Mouse (Mus musculus) thymus, postnatal 0 days (tissue): ENCODE measurements around the gene Paqr7. TPM values are rescaled to one million over a fixed set of nuclear protein-coding genes. Genes with fewer than 3 reads are reported as not detected.
"Not testable (repeated sequence)": the region's sequence is repeated elsewhere in the genome, so short reads cannot be mapped to it uniquely, and the experiment has no call there.

Experiments
- DNase-seq: peaks from one replicate; pipeline ENCODE4 v3.0.0-alpha.2; 2015; ENCODE audit warnings: low spot score
- polyA plus RNA-seq: library from polyadenylated mRNA; unstranded; fragments of >200 nt; fragmentation: Nextera tagmentation; extraction: Ambion mirVana; gene quantifications from 2 replicates; pipeline ENCODE4 v1.2.1, GENCODE M21; 2015

Gene Paqr7
- polyA plus RNA-seq, 1 experiment from 2014 or later, result 8.1 TPM

GRCm38 (mm10) chr4:134498983-134499382 lies 2.5 kb downstream of the Paqr7 start:
- not testable (repeated sequence) for DNase-seq

GRCm38 (mm10) chr4:134501095-134501494 lies 4.6 kb downstream of the Paqr7 start:
- DNase-seq, result no peak

DNA sequence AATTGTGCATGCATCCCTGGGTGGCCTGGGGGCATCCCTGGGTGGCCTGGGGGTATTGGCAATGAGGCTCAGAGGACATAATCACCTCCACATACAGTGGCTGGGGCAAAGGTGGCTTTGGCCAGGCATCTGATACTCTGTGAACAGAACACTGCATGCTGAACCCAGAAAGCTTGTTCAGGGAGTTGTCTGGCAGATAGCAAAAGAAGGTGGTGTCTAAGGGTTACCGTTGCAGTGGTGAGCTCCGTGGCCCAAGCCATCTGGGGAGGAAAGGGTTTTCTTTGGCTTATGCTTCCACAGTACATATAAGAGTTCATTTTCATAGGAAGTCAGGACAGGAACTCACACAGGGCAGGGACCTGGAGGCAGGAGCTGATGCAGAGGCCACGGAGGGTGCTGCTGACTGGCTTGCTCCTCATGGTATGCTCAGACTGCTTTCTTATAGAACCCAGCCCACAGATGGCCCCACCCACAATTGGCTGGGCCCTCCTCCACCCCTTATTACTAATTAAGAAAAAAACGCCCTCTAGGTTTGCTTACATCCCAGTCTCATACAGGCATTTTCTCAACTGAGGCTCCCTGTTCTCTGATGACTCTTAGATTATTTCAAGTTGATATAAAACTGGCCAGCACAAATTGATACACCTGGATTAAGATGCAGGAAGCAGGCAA lies 7.3 kb downstream of the Paqr7 start:
- no peak for DNase-seq

DNA sequence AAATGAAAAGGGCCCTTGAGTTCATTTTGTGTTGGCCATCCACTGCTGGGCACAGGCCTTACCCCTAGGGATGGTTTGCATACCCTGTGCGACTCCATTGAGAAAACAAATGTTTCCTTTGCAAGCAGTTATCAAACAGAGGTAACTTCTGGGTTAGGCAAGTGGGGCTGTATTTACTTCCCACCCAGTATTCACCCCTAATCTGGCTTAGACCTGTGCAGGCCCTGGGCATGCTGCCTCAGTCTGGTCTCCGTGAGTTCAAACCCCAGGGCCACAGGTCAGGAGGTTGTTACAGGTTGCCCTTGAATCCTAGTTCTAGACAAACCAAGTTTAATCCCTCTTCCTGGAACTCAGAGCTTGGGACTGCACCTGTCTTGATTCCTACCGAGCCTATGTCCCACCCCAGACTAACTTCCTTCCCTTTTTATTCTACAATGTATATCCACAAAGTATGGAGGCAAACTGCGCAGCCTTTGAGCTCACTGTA lies 8.8 kb downstream of the Paqr7 start:
- DNase-seq, result no peak

- no peak for DNase-seq
Observed at GRCm38 (mm10) chr4:134505966-134506594, 9.6 kb downstream of the Paqr7 start.

- DNase-seq, result no peak
Observed at GRCm38 (mm10) chr4:134506713-134507112, 10.2 kb downstream of the Paqr7 start.

DNA sequence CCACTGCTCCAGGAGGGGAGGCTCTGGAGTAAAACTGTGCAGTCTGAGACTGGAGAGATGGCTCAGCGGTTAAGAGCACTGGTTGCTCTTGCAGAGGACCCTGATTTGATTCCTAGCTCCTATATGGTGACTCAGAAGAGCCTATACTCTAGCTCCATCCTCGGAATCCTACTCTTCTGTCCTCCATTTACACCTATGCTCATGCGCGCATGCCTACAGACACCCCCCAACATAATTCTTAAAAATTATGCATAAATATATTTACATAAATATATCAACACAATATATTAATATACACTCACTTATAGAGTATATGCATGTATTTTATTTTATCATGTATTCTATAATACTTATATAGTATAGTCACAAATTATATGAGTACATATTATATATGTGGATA lies 13.9 kb downstream of the Paqr7 start:
- no peak for DNase-seq

DNA sequence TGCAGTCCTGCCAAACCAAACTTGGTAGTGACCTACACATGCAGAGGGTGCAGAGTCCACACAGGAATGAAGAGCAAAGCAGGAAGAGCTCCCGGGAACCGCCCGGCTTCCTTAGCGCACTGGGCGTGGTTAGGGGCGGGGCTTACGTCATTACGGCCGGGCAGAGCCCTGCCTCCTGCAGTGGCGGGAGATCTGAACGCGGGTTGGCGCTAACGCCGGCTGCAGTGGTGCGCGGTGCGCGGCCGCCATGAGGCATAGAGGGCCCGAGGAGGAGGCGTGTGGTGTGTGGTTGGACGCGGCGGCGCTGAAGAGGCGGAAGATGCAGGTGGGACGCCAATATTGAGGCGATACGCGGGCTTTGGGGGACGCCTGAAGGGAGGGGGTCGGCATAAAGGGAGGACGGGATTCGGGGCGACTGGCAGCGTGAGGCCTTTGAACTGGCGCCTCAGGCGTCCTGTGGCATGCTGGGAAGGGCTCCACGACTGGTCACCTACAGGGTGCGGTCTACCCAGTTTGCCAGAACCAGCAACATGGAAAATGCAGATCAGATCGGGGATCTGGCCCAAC lies 14.4 kb downstream of the Paqr7 start, which contains the start of gene Aunip:
Gene Aunip (plus strand): TSS at position 155 of the 567 bp plus-strand sequence.
- DNase-seq, result peak; percentile 92

- DNase-seq, result no peak
Observed at GRCm38 (mm10) chr4:134511730-134512129, 15.2 kb downstream of the Paqr7 start.

- peak; percentile 43 for DNase-seq
Observed at GRCm38 (mm10) chr4:134512798-134513197, 16.3 kb downstream of the Paqr7 start.

DNA sequence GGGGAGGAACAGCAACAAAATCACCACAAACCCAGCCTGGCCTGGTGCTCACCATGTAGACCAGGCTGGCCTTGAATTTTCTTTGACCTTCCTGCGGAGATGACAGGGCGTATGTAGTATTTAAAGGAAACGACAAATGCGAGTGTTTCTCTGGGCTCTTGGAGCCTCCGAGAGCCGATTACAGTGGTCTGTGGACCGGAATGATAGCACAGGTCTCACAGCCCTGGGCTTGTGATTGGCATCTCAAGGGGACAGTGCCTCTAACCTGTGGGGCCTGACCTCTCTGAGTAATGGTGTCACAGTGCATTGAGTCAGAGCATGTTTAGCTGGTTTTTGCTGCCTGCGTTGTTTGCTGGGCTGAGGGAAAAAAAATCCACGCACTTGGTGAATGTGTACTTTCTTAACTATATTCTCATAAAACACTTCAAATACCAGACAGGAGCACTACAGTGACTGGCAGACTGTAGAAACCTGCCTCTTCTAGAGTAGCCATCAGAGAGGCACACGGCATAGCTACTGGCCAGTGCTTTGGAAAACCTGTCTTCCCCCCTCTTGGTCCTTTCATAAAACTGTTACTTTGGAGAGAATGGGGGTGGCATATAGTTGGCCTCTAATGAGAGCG lies 17.9 kb downstream of the Paqr7 start:
- no peak for DNase-seq

- DNase-seq, result no peak
Observed at GRCm38 (mm10) chr4:134515614-134516013, 19.1 kb downstream of the Paqr7 start.

DNA sequence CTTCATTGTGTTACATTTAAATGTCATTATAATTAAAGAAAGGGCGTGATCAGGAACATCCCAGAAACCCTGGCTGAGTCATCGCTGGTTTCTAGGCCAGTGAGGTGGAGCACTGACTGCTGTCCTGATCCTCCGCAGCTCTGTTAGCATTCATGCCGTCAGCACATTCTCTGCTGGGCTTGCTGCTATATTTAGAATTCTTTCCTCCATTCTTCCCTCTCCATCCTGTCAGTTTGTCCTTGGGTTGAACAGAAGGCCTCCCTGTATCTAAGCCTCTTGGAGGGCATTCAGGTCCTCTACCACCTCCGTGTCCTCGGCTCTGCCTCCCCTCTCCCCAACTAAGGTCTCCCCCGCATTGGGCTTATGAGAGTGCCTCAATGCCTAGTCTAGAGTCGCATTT lies 20.5 kb downstream of the Paqr7 start:
- DNase-seq, result no peak

DNA sequence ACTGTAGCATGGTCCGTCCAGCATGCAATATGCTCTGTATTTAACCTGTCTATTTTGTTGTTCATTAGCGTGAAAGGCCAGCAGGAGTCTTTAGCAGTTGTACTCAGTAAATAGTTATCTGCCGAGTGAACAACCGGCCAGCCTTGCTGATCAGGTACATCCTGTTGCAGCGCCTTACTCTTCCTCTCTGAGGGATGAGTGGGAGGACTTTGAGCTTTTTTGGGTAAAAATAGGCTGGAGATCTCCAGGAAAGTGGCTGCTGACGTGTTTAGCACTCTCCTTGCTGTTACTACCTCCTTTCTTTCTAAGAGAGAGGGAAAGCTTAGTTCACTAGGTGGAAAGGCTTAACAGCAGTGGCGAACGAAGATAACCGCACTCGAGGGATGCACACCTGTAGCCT lies 21.2 kb downstream of the Paqr7 start:
- DNase-seq, result no peak

DNA sequence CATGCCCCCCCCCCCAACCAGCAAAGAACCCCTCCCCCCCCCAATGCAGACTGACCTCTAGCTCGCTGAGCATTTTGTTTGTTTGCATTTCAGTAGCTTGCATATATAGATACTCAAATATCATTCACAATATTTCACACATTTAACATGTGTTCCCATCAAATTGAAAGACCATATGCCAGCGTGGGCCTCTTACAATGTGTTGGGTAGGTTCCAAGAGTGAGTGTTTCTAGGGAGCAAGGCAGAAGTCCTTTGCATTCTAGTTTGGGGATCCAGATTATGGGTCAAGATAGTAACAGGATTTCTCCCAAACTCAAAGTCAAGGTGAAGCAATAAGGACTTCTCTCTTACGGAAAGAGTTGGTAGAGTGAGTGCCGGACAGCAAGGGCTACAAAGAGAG lies 22.0 kb downstream of the Paqr7 start:
- no peak for DNase-seq

DNA sequence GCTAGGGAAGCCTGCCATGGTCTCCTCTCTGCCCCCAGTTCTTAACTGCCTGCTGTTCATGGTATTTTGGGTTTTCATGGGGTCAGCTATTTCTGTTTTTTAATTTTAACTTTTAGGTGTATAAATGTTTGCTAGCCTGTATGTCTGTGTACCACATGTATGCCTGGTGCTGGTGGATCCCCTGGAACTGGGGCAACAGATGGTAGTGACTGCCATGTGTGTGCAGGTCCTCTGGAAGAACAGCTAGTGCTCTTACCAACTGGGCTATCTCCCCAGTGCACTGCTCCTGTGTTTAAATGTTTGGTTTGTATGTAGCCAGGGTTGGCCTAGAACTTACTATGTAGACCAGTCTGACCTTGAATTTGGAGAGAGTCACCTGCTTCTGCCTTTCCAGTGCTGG lies 22.8 kb downstream of the Paqr7 start:
- DNase-seq, result no peak

DNA sequence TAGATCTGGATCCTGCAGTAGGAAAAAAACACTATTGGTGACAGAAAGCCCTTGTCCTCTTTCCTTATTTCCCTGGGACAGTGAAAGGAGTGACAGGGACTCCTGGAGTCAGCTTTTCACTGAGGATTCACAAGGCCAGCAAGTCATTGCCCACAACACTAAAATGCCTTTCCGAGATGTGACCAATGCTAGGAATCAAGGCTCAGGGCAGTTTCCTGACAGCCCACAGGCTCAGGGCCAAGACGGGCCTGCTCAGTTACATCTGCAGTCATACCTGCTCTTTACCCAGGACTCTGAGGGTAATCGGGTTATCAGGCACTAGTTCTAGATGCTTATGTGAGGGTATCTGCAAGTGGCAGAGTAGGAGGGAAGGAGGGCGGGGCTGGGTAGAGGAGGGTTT lies 26.9 kb downstream of the Paqr7 start:
- no peak for DNase-seq

DNA sequence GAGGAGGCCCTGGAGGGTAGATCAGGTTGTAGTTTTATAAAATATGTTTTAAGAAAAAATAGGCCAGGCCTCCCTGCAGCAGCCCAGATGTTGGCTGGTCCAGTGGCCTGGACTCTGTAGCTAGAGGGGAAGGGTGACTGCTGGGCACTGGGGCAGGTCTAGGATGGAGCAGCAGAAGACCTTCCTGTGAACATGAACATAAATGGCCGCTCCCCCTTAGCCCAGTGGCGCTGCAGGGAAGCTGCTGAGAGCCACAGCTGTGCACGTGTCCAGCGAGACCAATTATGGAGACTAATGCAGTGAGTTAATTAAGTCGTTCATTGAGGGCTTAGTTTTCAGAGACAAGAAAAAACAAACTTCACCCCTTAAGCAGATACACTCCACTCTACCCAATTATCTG lies 29.3 kb downstream of the Paqr7 start:
- DNase-seq, result no peak

DNA sequence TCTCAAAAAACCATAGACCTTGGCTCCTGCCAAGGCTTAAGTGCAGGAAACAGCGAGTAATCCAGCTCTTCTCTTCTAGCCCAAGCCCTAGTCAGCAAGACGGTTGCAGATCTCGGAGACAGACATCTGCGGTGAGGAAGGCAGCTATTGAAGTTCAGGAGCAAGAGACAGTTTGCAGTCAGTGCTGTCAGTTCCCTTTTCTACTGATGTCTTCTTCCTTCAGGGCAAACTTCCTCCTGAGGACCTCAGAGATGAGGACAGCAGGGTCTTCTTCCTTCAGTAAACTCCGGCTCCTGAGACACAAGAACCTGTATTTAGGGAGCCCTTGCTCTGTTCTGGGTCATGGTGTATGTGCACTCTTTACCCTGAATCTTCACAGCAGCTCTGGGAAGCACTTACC lies 29.7 kb downstream of the Paqr7 start:
- DNase-seq, result peak; percentile 20

GRCm38 (mm10) chr4:134532928-134533327 lies 36.4 kb downstream of the Paqr7 start:
- no peak for DNase-seq

DNA sequence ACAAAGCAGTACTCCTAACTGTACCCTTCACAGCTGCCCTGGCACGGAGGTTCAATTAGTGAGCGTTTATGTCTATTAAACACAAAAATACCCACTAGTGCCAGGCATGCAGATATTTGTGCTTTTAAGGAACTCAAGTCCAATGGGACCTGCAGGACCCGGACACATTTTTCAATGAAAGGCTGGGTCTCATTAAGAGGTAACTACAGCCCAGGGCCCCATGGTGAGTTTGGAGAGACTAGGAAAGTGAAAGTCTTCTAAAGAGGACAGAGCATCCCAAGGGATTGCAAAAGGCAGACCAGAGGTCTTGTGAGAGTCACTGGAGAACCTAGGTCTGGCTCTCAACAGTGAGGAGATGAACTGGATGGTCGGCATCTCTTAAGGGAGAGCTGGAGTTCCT lies 36.9 kb downstream of the Paqr7 start:
- DNase-seq, result no peak
